8 mouse cellular contexts compared by ENCODE assay signal in the genomic region with DNA sequence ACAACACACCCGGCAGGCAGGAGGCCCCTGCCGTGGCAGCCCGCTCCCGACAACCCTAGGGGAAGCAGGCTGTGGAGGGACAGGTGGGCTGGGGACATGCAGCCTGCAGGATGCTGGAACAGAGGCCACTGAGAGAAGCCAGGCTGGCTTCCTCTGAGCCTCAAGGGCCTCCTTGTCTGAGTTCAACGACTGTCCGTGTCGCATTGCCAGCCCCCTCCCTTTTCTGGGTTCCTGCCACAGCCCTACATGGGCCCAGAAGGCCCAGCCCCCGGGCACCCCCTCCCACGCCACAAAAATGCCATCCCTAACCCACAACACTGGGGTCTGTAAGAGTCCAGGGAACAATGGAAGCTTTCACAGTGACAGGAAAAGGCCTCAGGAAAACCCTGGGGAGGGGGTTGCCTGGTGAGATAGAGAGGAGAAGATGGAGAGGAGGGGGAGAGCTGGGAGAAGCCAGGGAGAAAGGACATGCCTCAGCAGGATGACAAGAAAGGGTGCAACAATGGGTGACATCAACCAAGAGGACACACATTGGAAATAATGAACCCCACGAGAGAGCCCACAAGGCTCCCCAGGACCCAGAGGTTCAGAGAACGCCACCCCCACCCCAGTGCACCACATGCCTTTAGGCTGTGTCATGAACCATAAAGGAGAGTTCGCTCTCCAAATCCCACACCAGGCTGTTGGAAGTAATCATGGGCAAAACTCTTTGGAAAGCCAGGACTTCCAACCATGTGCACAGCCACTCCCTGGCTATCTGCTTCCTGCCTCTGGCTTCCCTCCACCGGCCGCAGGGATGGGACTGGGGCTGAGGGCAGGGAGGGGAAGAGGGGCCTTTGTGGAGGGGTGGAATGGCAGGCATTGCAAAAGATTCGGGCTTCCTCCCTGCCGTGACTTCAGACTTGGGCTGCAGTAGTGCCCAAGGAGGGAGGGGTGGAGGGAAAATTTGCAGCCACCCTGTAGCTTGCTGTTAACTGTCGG. TPM values are rescaled to one million over a fixed set of nuclear protein-coding genes. Genes with fewer than 3 reads are reported as not detected.
DNase-seq lines count a peak whose midpoint lies in the region; ATAC-seq lines count a peak whose summit lies in the region.

No protein-coding gene starts in this region.

- H3K36me3 ChIP-seq in intestine, embryonic 14.5 days (ENCODE audit: control insufficient read depth, insufficient read depth, low read length): 0 out of 2 replicates have a peak, but pooled peaks cover 7% of the 10 kb centered on the region
- H3K36me3 ChIP-seq in midbrain, embryonic 15.5 days (replicated peaks): no peaks in the 10 kb centered on the region

- H3K9ac ChIP-seq in intestine, embryonic 14.5 days (ENCODE audit: low read length): no peak overlapping the region
- H3K9ac ChIP-seq in midbrain, embryonic 15.5 days: no peak overlapping the region

- H3K27ac ChIP-seq in intestine, embryonic 14.5 days (ENCODE audit: low read depth): peak overlapping the region; percentile 60
- peak overlapping the region; percentile 3; the same call in 1 of the 2 replicates for H3K27ac ChIP-seq in midbrain, embryonic 15.5 days

- peak; percentile 71 for ATAC-seq in common myeloid progenitor, adult 5-6 weeks (replicated peaks; ENCODE audit: low read depth, poor library complexity, severe bottlenecking)
- peak; percentile 92 for ATAC-seq in granulocyte monocyte progenitor cell, adult 5-6 weeks (replicated peaks; ENCODE audit: poor library complexity, severe bottlenecking)
- peak; percentile 70 for ATAC-seq in intestine, embryonic 14.5 days (replicated peaks; ENCODE audit: low FRiP score, low TSS enrichment, low read depth)
- peak; percentile 79 for ATAC-seq in midbrain, embryonic 15.5 days (replicated peaks)

- peaks cover 53% of the 10 kb centered on the region for H3K4me1 ChIP-seq in intestine, embryonic 14.5 days (replicated peaks; ENCODE audit: control insufficient read depth, insufficient read depth, low read length)
- peaks cover 14% of the 10 kb centered on the region for H3K4me1 ChIP-seq in midbrain, embryonic 15.5 days

- H3K4me3 ChIP-seq in intestine, embryonic 14.5 days (ENCODE audit: low read depth, low read length): no peak overlapping the region
- no peak overlapping the region for H3K4me3 ChIP-seq in midbrain, embryonic 15.5 days

- no peak overlapping the region for H3K4me2 ChIP-seq in intestine, embryonic 14.5 days (ENCODE audit: low read length)
- no peak overlapping the region for H3K4me2 ChIP-seq in midbrain, embryonic 15.5 days

- H3K9me3 ChIP-seq in intestine, embryonic 14.5 days (ENCODE audit: control insufficient read depth, low read length): no peaks in the 10 kb centered on the region
- H3K9me3 ChIP-seq in midbrain, embryonic 15.5 days: no peaks in the 10 kb centered on the region

- no peaks in the 10 kb centered on the region for H3K27me3 ChIP-seq in intestine, embryonic 14.5 days (replicated peaks; ENCODE audit: control insufficient read depth, insufficient read depth, low read length)
- no peaks in the 10 kb centered on the region for H3K27me3 ChIP-seq in midbrain, embryonic 15.5 days (replicated peaks)

- peak; percentile 63 to 72 for DNase-seq in layer of hippocampus, postnatal 10 days (ENCODE audit: low spot score in 2 of 2)
- no peak for DNase-seq in layer of hippocampus, adult 8-10 months (ENCODE audit: low spot score in 2 of 2)
- peak; percentile 55 for DNase-seq in intestine, embryonic 14.5 days (ENCODE audit: low spot score)
- no peak for DNase-seq in thymus, postnatal 10 days (ENCODE audit: low spot score in 2 of 2)
- no peak for DNase-seq in adrenal gland, adult 18-20 months (ENCODE audit: low spot score in 2 of 2)

- 34% methylated on average over 17 of the region's 17 CpGs for WGBS in intestine, embryonic 14.5 days
- 40% methylated on average over 17 of the region's 17 CpGs for WGBS in midbrain, embryonic 15.5 days

RNA-seq across cellular contexts. Expression of a gene that starts 33.8 kb away (rescaled TPM):
- 10 to 100 TPM; 52.0 to 55.7 TPM for total RNA-seq in layer of hippocampus, postnatal 10 days (2021)
- total RNA-seq in layer of hippocampus, adult 8-10 months (2022): 10 to 100 TPM; 60.5 to 69.2 (median 63.8) TPM
- total RNA-seq in common myeloid progenitor, adult 5-6 weeks (2017): 1.8 and 3.7 TPM in 2 replicates
- total RNA-seq in granulocyte monocyte progenitor cell, adult 5-6 weeks (2014; fragmentation: Nextera tagmentation): 0.54 and 1.5 TPM in 2 replicates
- 1.3 and 1.6 TPM in 2 replicates for total RNA-seq in granulocyte monocyte progenitor cell, adult 5-6 weeks (2017)
- 32.8 and 33.6 TPM in 2 replicates for polyA plus RNA-seq in intestine, embryonic 14.5 days (2014; fragmentation: Nextera tagmentation; extraction: Ambion mirVana)
- polyA plus RNA-seq in midbrain, embryonic 15.5 days (2015; fragmentation: Nextera tagmentation; extraction: Ambion mirVana): 12.3 and 14.2 TPM in 2 replicates
- total RNA-seq in adrenal gland, adult 18-20 months (2021): 10 to 100 TPM; 18.4 to 30.0 TPM

RNA-seq across cellular contexts. Expression of a gene that starts 41.1 kb away (rescaled TPM):
- 10 to 100 TPM; 25.4 to 26.7 TPM for total RNA-seq in layer of hippocampus, postnatal 10 days (2021)
- 10 to 100 TPM; 25.5 to 30.6 (median 27.9) TPM for total RNA-seq in layer of hippocampus, adult 8-10 months (2022)
- total RNA-seq in common myeloid progenitor, adult 5-6 weeks (2017): 44.9 and 49.5 TPM in 2 replicates
- 91.9 and 93.5 TPM in 2 replicates for total RNA-seq in granulocyte monocyte progenitor cell, adult 5-6 weeks (2014; fragmentation: Nextera tagmentation)
- total RNA-seq in granulocyte monocyte progenitor cell, adult 5-6 weeks (2017): 21.8 and 23.8 TPM in 2 replicates
- 71.2 and 71.4 TPM in 2 replicates for polyA plus RNA-seq in intestine, embryonic 14.5 days (2014; fragmentation: Nextera tagmentation; extraction: Ambion mirVana)
- polyA plus RNA-seq in midbrain, embryonic 15.5 days (2015; fragmentation: Nextera tagmentation; extraction: Ambion mirVana): 30.6 and 32.0 TPM in 2 replicates
- total RNA-seq in adrenal gland, adult 18-20 months (2021): 10 to 100 TPM; 21.3 to 32.1 TPM

Comparison
In these comparisons a context has a peak if more than half of its experiments do, and no peak if none do; other contexts are left out.
1. DNase-seq: peak in layer of hippocampus, postnatal 10 days (2 of 2) and intestine, embryonic 14.5 days (single experiment); none in layer of hippocampus, adult 8-10 months (0 of 2), thymus, postnatal 10 days (0 of 2) and adrenal gland, adult 18-20 months (0 of 2).
2. Peak in every context shown above with its lines, with median percentiles within 50 percentile points of each other: ATAC-seq.